Mouse (Mus musculus) hindbrain, embryonic 10.5 days (tissue): Measurements from ENCODE around the gene Trpm5. TPM values are rescaled to one million over a fixed set of nuclear protein-coding genes. Genes with fewer than 3 reads are reported as not detected.
A peak's percentile ranks its signal among the peaks of the same experiment; 100 is the strongest.

ENCODE experiments used
- DNase-seq: peaks from one replicate; pipeline ENCODE4 v3.0.0-alpha.2; 2017; ENCODE audit warnings: low spot score
- H3K27ac ChIP-seq: fragments of 300-500 bp; sonication (generic); 2 replicates; pipeline ENCODE4 v1.5.1; 2016; ENCODE audit warnings: mild to moderate bottlenecking, moderate library complexity
- H3K27me3 ChIP-seq: fragments of 300-500 bp; sonication (generic); 2 replicates; pipeline ENCODE4 v1.6.1; 2016; ENCODE audit warnings: mild to moderate bottlenecking; ENCODE audit not compliant: poor library complexity, insufficient read depth, severe bottlenecking
- H3K36me3 ChIP-seq: fragments of 300-500 bp; sonication (generic); 2 replicates; pipeline ENCODE4 v1.6.1; 2016; ENCODE audit warnings: mild to moderate bottlenecking, moderate library complexity
- H3K4me1 ChIP-seq: fragments of 300-500 bp; sonication (generic); replicated peaks from 2 replicates; pipeline ENCODE4 v1.6.1; 2016; ENCODE audit warnings: mild to moderate bottlenecking
- H3K4me3 ChIP-seq: fragments of 300-500 bp; sonication (generic); 2 replicates; pipeline ENCODE4 v1.5.1; 2016; ENCODE audit warnings: mild to moderate bottlenecking, moderate library complexity
- H3K9me3 ChIP-seq: fragments of 300-500 bp; sonication (generic); 2 replicates; pipeline ENCODE4 v1.6.1; 2016; ENCODE audit warnings: mild to moderate bottlenecking, moderate library complexity
- WGBS: fragments of 180-500 bp; shearing (Covaris S2); methylation state at CpG from one replicate; pipeline ENCODE4 v1.1.7; 2016; 5-methylcytosine and 5-hydroxymethylcytosine counted together
- polyA plus RNA-seq: library from polyadenylated mRNA; unstranded; fragments of >200 nt; fragmentation: Nextera tagmentation; extraction: Ambion mirVana; gene quantifications from 2 replicates; pipeline ENCODE4 v1.2.1, GENCODE M21; 2016

Gene Trpm5
- polyA plus RNA-seq, 1 experiment from 2014 or later, result 0.55 TPM

DNA sequence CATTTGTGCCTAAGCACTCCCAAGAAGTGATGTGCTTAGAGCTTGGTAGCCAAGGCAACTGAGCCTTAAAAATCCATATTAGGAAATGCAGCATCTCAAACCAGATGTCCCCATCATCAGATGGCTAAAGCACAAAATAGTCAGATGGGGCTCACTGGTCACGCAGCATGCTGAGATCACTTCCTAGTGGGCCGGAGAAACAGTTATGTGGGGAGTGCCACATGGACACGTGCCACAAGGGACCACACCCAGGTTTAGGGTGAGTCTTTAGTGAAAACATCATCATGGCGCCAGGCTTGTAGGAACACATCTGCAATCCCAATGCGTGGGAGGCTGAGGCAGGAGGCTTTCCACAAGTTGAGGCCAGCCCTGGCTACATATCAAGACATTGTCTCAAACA lies 22.1 kb upstream of the Trpm5 start:
- Histone ChIP-seq H3K27me3 (no peaks in the 10 kb centered on the region; the same call in 1 of the 2 replicates), H3K9me3 (peaks cover 10% of the 10 kb centered on the region), H3K4me3 (no peak overlapping the region), H3K36me3 (no peaks in the 10 kb centered on the region), H3K4me1 (peaks cover 23% of the 10 kb centered on the region), H3K27ac (no peak overlapping the region)
- DNase-seq, result no peak
- WGBS, result 82% methylated on average over 5 of the region's 5 CpGs

DNA sequence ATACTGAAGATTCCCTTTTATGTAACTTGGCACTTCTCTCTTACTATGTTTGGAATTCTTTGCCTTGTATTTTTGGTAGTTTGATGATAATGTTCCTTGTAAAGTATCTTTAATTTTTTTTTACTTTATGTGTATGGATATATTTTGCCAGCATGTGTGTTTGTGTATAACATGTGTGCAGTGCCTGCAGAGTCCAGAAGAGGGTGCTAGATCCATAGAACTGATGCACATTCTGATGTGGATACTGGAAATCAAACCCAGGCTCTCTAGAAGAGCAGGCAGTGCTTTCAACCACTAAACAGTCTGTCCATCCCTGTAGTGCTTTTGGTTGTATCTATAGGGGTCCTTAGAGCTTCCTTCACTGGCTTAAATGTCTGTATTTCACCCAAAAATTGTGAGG lies 20.3 kb upstream of the Trpm5 start:
- H3K9me3 ChIP-seq, result peaks cover 10% of the 10 kb centered on the region
- no peaks in the 10 kb centered on the region for H3K36me3 ChIP-seq
- H3K4me3 ChIP-seq, result no peak overlapping the region
- peaks cover 16% of the 10 kb centered on the region for H3K27me3 ChIP-seq
- no peak overlapping the region for H3K27ac ChIP-seq
- no peak for DNase-seq
- H3K4me1 ChIP-seq, result peaks cover 20% of the 10 kb centered on the region

DNA sequence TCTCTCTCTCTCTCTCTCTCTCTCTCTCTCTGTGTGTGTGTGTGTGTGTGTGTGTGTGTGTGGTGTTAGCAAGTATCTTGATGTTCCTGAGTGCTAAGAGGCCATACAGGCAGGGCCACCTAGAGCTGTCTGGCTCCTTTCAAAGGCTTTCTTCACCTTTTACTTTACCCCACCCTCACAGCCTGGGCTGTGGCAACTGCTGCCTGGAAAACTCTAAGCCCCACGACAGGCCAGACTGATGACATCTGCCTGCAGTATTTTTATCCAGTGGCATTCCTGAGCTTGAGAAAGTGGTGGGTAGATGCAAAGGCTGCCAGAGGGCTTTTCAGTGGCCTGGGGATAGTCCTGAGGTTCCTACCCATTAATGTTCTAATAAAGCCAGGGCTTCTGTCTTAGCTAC lies 18.0 kb upstream of the Trpm5 start:
- 31% methylated on average over 1 of the region's 1 CpGs for WGBS
- H3K27me3 ChIP-seq, result peaks cover 40% of the 10 kb centered on the region

DNA sequence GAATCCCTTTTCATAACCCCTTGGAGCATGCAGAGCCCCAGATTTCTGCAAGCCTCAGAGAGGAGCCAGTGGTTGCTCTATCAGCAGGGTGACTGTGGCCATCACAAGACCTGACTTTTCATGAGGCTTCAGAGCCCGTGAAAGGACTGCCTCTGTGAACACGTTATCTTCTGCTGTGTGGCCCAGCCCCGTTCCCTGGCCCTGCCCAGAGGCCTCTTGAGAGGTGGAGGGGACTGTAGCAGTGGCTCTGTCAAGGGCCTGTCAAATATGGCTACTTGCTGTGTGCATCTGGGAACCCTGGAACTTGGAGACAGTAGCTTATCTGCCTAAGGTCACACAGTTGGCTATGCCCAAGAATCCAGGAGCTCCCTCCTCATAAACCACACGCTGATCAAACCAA lies 17.3 kb upstream of the Trpm5 start:
- Histone ChIP-seq H3K36me3 (no peaks in the 10 kb centered on the region), H3K4me3 (no peak overlapping the region), H3K27me3 (peaks cover 46% of the 10 kb centered on the region), H3K4me1 (peaks cover 35% of the 10 kb centered on the region), H3K9me3 (peaks cover 10% of the 10 kb centered on the region), H3K27ac (no peak overlapping the region)
- 60% methylated on average over 4 of the region's 4 CpGs for WGBS
- no peak for DNase-seq

More for the DNA sequence above, 18.0 kb upstream of the Trpm5 start:
- no peak overlapping the region for H3K27ac ChIP-seq
- peaks cover 10% of the 10 kb centered on the region for H3K9me3 ChIP-seq
- peaks cover 28% of the 10 kb centered on the region for H3K4me1 ChIP-seq
- no peak overlapping the region for H3K4me3 ChIP-seq
- DNase-seq, result no peak
- no peaks in the 10 kb centered on the region for H3K36me3 ChIP-seq

DNA sequence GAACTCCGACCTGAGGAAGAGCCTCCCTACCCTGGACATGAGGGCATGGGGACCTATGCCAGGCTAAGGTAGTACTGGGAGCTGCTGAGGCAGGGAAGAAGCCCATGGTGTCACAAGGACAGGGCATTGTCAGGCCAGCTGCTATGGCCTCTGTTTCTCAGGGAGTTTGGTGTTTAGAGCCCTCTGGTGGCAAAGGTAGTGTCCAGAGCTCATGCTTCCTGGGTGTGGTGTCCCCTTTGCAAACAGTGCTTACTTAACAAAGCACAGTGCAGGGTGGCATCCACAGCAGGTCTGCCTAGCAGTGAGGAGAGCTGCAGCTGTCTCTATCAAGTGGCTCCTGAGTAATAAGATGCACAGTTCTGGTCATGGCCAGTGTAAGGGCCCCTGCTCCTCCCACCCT lies 16.4 kb upstream of the Trpm5 start:
- Histone ChIP-seq H3K27ac (no peak overlapping the region), H3K4me3 (no peak overlapping the region), H3K27me3 (peaks cover 55% of the 10 kb centered on the region), H3K4me1 (peaks cover 36% of the 10 kb centered on the region), H3K9me3 (peaks cover 10% of the 10 kb centered on the region), H3K36me3 (no peaks in the 10 kb centered on the region)
- 67% methylated on average over 1 of the region's 1 CpGs for WGBS
- DNase-seq, result no peak

DNA sequence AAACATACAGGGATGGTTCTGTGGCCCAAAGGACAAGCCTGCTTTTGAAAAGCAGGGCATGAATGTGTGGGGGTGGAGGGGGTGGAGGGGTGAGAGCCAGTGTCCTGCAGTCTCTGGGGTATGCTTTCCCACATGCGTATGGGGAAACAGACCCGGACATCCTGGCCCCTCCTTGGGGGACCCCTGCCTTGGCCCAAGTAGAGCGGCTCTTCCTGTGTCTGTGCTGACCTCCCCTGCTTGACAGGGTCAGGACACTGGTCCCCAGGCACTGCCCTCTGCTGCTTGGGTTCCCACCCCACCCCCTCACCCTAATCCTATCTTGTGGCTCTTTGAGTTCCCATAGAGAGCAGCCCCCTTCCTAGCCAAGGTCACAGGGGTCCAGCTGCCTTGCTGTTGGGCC lies 15.3 kb upstream of the Trpm5 start:
- 0 out of 2 replicates have a peak overlapping the region, but pooled peaks have one; percentile 12 for H3K27ac ChIP-seq
- WGBS, result 59% methylated on average over 3 of the region's 3 CpGs
- DNase-seq, result no peak
- H3K4me3 ChIP-seq, result no peak overlapping the region
- peaks cover 36% of the 10 kb centered on the region for H3K4me1 ChIP-seq
- peaks cover 67% of the 10 kb centered on the region for H3K27me3 ChIP-seq
- H3K9me3 ChIP-seq, result peaks cover 6% of the 10 kb centered on the region
- no peaks in the 10 kb centered on the region for H3K36me3 ChIP-seq

DNA sequence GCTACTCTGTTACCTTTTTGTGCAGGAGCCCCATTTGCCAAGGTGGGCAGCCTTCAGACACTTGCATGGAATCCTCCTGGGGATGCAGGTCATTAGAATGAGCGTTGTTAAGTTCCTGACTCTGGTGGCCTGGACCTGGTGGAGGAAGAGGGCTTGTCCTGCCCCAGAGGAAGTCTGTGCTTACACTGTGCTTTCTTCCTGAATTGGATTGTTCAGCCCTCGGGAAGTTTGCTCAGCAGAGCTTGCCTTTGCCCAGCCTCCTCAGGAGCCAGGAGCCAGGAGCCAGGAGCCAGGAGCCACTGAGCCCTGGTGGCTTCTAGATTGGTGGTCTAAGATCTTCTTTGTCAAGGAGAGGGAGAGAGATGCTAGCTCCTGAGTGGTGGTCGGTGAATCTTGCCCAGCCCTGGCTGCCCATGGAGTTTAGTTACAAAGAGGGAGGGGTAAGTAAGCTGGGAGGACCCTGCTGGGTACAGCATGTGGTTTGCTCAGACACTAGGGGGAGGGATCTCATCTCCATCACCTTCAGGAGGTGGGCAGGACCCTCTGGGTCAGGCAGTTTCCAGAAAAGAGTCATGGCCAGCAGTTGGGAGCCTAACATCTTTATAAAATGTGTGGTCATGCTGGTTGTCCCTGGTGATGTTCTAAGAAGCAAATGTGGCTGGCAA lies 14.7 kb upstream of the Trpm5 start:
- Histone ChIP-seq H3K27me3 (peaks cover 70% of the 10 kb centered on the region), H3K4me1 (peaks cover 36% of the 10 kb centered on the region), H3K9me3 (peaks cover under 1% of the 10 kb centered on the region; the same call in 1 of the 2 replicates), H3K36me3 (no peaks in the 10 kb centered on the region), H3K27ac (0 out of 2 replicates have a peak overlapping the region, but pooled peaks have one; percentile 12), H3K4me3 (no peak overlapping the region)
- no peak for DNase-seq
- WGBS, result 39% methylated on average over 3 of the region's 3 CpGs

DNA sequence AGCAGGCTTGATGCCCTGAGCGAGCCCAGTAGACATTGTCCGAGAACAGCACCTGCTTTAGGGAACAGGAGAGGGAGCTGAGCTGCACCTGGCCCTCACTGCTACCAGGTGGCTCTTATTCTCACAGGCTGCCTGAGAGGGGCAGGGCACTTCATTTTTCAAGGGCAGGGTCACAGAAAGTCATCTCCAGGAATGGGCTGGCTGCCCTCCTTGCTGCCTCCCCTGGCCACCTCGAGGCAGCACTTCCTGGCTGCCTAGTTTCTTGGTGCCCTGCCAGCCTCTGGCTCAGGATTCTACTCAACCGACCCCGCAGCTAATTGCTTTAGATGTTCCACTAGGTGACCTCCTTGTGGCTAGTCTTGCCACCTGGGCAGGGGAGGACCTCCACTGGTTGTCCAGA lies 13.8 kb upstream of the Trpm5 start:
- Histone ChIP-seq H3K4me3 (no peak overlapping the region), H3K36me3 (no peaks in the 10 kb centered on the region), H3K9me3 (no peaks in the 10 kb centered on the region), H3K27me3 (peaks cover 75% of the 10 kb centered on the region), H3K4me1 (peaks cover 36% of the 10 kb centered on the region), H3K27ac (no peak overlapping the region)
- DNase-seq, result no peak
- WGBS, result 53% methylated on average over 5 of the region's 5 CpGs

DNA sequence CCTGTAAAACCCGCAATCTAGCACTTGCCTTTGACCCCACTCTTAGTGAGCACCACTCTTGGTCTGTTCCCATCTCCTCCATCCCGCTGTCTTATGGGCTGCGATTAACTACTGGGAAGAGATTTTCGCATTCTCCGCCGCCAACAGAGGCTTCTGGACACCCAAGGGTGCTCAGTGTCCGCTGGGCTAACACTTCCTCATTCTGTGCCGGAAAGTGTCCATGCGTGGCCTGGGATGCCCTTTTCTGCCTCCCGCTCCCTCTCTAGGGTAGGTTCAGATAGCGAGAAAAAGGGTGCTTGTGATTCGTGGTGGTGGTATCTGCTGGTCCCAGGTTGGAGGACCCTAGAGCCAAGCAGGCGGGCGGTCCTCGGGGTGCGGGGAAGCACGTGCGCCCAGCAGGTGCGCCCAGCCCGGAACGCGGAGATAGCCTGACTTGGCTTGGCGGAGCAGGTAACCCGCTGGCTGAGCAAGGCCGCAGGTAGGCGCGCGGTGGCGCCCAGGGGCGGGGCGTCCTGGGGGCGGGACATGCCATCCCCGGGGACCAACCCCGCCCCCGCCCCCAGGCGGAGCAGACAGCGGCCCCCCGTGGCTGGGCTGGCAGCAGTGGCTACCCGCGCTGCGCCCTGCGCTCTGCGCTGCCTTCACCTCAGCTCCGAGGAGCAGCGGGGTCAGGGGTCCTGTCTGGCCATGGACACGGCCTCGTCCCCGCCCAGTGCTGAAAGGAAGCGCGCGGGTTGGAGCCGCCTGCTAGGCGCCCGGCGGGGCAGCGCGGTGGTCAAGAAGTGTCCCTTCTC lies 12.4 kb upstream of the Trpm5 start:
- peaks cover 36% of the 10 kb centered on the region for H3K4me1 ChIP-seq
- no peaks in the 10 kb centered on the region for H3K36me3 ChIP-seq
- H3K4me3 ChIP-seq, result peak overlapping the region; percentile 51
- peak; percentile 26 for DNase-seq
- H3K27ac ChIP-seq, result 0 out of 2 replicates have a peak overlapping the region, but pooled peaks have one; percentile 13
- H3K9me3 ChIP-seq, result no peaks in the 10 kb centered on the region
- 7% methylated on average over 56 of the region's 57 CpGs for WGBS
- peaks cover 82% of the 10 kb centered on the region for H3K27me3 ChIP-seq

DNA sequence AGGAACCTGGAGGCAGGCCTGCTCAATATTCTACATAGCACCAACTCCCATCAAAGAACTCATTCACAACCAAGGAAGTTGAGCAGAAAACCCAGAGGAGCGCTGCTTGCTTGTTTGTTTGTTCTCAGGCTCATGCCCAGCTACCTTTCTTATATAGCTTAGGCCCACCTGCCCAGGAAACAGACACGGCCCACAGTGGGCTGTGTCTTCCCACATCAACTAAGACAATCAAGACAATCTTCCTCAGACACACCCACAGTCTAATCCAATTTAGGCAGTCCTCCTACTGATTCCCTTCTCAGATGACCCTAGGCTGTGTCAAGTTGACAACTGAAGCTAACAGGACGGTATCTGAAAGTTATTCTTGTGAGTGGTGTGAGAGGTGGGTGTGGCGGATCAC lies 11.6 kb upstream of the Trpm5 start, which contains the start of gene Kcnq1:
Gene Kcnq1 (plus strand): TSS at position 301 of the 400 bp plus-strand sequence.
- Histone ChIP-seq H3K9me3 (no peaks in the 10 kb centered on the region), H3K4me3 (peak within 1 kb of the TSS; percentile 51), H3K27me3 (peaks cover 78% of the 10 kb centered on the region), H3K36me3 (no peaks in the 10 kb centered on the region), H3K4me1 (peaks cover 36% of the 10 kb centered on the region), H3K27ac (0 out of 2 replicates have a peak within 1 kb of the TSS, but pooled peaks have one; percentile 13)
- 68% methylated on average over 4 of the region's 4 CpGs for WGBS
- DNase-seq, result no peak

DNA sequence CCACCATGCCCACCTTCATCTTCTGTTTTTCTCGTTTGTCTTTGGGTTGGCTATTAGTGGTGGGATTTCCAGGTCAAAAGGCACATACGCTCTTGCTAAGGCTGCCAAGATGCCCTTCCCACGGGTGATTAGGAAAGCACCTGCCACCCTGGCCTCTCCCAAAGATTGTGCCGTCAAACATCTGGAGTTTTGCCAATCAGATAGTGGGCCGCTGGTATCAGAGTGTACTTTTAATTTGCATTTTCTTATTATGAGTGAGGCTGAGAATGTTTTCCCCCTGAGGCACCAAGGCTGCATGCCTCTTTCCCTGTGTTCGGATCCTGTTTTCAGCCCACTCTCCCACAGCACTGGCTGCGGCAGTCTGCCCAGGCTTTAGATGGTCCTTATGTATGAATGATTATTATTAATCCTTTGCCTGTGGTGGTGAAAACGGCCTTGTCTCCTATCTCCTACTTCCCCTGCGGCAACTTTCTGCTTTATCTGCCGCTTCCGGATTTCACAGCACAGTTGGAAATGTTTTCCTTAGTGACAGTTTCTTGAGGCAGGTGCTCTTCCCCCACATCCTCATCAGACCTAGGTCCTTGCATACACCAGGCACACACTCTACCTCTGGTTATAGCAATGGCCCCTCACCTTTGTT lies 10.9 kb upstream of the Trpm5 start:
- Histone ChIP-seq H3K4me3 (no peak overlapping the region), H3K36me3 (no peaks in the 10 kb centered on the region), H3K9me3 (no peaks in the 10 kb centered on the region), H3K4me1 (peaks cover 36% of the 10 kb centered on the region), H3K27me3 (peaks cover 71% of the 10 kb centered on the region), H3K27ac (no peak overlapping the region)
- no peak for DNase-seq
- 75% methylated on average over 11 of the region's 11 CpGs for WGBS

DNA sequence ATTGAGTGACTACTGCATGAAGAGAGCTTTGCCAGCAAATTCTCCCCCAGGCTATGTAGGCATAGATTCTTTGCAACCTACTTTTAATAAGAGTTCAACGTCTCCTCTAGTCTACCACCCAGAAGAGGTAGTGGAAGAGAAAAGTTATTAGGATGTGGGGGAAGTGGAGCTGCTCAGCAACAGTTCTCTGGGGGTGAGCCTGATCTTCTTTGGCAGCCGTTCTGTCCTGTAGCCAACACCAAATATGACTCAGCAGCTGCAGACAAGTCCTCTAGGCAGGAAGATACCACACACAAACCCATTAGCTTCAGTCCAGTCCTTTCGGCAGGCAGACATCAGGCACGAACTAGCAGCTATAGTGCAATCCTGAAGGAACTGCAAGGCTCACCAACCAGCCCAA lies 6.3 kb upstream of the Trpm5 start:
- H3K4me1 ChIP-seq, result no peaks in the 10 kb centered on the region
- no peak for DNase-seq
- H3K4me3 ChIP-seq, result no peak overlapping the region
- peaks cover 34% of the 10 kb centered on the region for H3K27me3 ChIP-seq
- 82% methylated on average over 4 of the region's 4 CpGs for WGBS
- H3K9me3 ChIP-seq, result no peaks in the 10 kb centered on the region
- H3K36me3 ChIP-seq, result no peaks in the 10 kb centered on the region
- H3K27ac ChIP-seq, result no peak overlapping the region

DNA sequence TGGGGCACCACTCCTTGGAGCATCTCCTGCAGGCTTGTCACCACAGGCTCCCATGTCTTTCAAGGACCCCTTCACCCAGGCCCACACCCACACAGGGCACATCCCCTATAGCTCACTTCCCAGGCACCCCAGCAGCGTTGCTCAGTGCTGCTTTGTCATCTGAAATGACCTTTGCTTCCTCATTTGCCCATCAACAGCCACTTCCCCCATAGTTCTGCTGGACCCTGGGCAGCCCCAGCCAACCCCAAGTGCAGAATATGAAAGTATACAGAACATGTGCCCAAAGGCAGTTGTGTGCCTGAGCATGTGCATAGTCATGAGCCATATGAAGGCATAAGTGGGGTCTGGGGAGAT lies 1.1 kb upstream of the Trpm5 start:
- Histone ChIP-seq H3K4me1 (0 out of 2 replicates have a peak, but pooled peaks cover 2% of the 10 kb centered on the region), H3K27me3 (peaks cover 18% of the 10 kb centered on the region), H3K4me3 (no peak overlapping the region), H3K27ac (no peak overlapping the region), H3K36me3 (no peaks in the 10 kb centered on the region), H3K9me3 (no peaks in the 10 kb centered on the region)
- no peak for DNase-seq
- 63% methylated on average over 1 of the region's 1 CpGs for WGBS
